Mouse (Mus musculus) ES-E14 (cell line): ENCODE measurements at regions not wholly inside any gene's neighbourhood (a gene's known extent, or its start where the extent isn't known, plus 50 kb on each side); places are given as distances from the start of the nearest gene placed in this dataset.

Experiments used
- DNase-seq: peaks from one replicate; pipeline ENCODE4 v3.0.0-alpha.2; 2013; ENCODE audit warnings: low read depth, low spot score
- H3K27ac ChIP-seq: 2 replicates; pipeline ENCODE4 v1.5.1; 2012; ENCODE audit warnings: low read depth, mild to moderate bottlenecking, low read length, moderate library complexity, mixed read lengths; ENCODE audit not compliant: poor library complexity, insufficient read depth, severe bottlenecking
- H3K36me3 ChIP-seq: 2 replicates; pipeline ENCODE4 v1.6.1; 2012; ENCODE audit warnings: mild to moderate bottlenecking, low read length, moderate library complexity, mixed read lengths; ENCODE audit not compliant: control insufficient read depth, poor library complexity, insufficient read depth, severe bottlenecking
- H3K4me1 ChIP-seq, 2 experiments: fragments of 150-350 bp in 1 of 2; sonication (generic) in 1 of 2; 2 replicates each; pipeline ENCODE4 v1.6.1; 2012; ENCODE audit warnings: low read length in 2 of 2, mild to moderate bottlenecking in 1 of 2, mixed read lengths in 1 of 2; ENCODE audit not compliant: control insufficient read depth in 2 of 2, insufficient read depth in 2 of 2, poor library complexity in 1 of 2
- H3K4me3 ChIP-seq, 2 experiments: fragments of 150-350 bp in 1 of 2; sonication (generic) in 1 of 2; 2 replicates each; pipeline ENCODE4 v1.5.1; 2012; ENCODE audit warnings: low read length in 2 of 2, low read depth in 1 of 2, mild to moderate bottlenecking in 1 of 2, mixed read lengths in 1 of 2; ENCODE audit not compliant: insufficient read depth in 1 of 2, poor library complexity in 1 of 2, severe bottlenecking in 1 of 2
- H3K9ac ChIP-seq: 2 replicates; pipeline ENCODE4 v1.6.1; 2012; ENCODE audit warnings: low read depth, mild to moderate bottlenecking, low read length, mixed read lengths; ENCODE audit not compliant: poor library complexity, insufficient read depth, severe bottlenecking
- H3K9me3 ChIP-seq: fragments of 150-350 bp; sonication (generic); 2 replicates; pipeline ENCODE4 v1.6.1; 2012; ENCODE audit warnings: low read depth, mild to moderate bottlenecking, low read length; ENCODE audit not compliant: control insufficient read depth, insufficient read depth
- CHD2 ChIP-seq: IDR thresholded peaks from 2 replicates; pipeline ENCODE4 v1.6.1; 2014; ENCODE audit warnings: mild to moderate bottlenecking, low read depth, low read length, inconsistent platforms
- HCFC1 ChIP-seq: IDR thresholded peaks from 2 replicates; pipeline ENCODE4 v1.6.1; 2012; ENCODE audit warnings: low read length, inconsistent platforms, borderline replicate concordance; ENCODE audit not compliant: insufficient read depth
- MAFK ChIP-seq: IDR thresholded peaks from 2 replicates; pipeline ENCODE4 v1.6.1; 2014; ENCODE audit warnings: mild to moderate bottlenecking, low read depth, low read length, inconsistent platforms; ENCODE audit not compliant: insufficient read depth
- ZC3H11A ChIP-seq: IDR thresholded peaks from 2 replicates; pipeline ENCODE4 v1.6.1; 2012; ENCODE audit warnings: low read depth, mild to moderate bottlenecking, inconsistent platforms, low read length, borderline replicate concordance
- ZNF384 ChIP-seq: IDR thresholded peaks from 2 replicates; pipeline ENCODE4 v1.6.1; 2012; ENCODE audit warnings: low read depth, low read length, inconsistent platforms
- in situ Hi-C, 2 experiments: fragments of 600-800 bp; cut with MboI; formaldehyde crosslinking; loops; one replicate each; pipeline ENCODE4 v1.15.1; 2025; ENCODE audit warnings: low sequenced_read_pairs in 2 of 2, inconsistent platforms in 1 of 2; ENCODE audit not compliant: unreplicated experiment in 2 of 2

DNA sequence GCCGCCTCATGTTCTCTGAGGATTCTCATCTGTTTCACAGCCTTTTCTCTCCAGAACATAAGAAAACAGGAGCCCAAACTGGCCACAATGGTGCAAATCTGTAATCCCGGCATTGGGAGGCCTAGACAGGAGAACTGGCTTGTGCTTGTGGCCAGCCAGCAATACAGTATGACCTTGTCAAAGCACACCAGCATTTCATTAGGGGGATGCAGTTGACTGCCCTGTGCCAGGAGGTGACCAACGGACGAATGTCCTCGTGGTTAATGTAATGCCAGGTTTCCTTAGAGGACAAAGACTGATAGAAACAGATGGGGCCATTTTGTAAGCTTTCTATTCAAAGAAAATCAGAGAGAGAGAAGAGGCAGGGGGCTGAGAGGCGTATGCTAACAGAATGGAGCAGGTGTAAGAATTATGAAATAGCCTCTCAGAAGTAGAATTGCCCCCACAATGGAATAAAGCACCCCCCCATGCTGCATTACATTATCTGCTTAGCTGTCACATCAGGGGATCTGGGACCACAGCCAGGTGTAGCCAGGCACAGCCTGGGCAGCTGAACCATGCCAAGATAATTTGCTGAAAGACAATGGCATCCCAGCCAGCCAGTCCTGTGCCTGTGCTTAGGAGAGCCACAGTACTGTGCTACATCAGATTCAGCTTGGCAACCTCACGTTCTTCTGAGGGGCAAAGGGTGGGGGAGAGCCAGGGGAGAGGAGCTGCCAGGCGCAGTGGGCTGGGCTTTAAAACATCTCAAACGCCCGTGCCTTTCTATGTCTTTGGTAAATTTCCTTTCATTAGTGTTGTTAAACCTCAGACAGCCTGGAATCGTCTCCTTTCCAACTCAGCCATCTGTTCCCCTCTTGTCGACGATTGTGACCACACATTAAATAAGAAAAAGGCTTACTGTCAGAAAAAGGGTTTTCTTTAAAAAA, 167.9 kb downstream of the Gm19410 start:
- H3K4me1 ChIP-seq = no peaks in the 10 kb centered on the region
- no peak for DNase-seq
- in situ Hi-C loops = no loop called here
- H3K36me3 ChIP-seq = no peaks in the 10 kb centered on the region
- no peaks in the 10 kb centered on the region for H3K9me3 ChIP-seq
- no peak overlapping the region for H3K4me3 ChIP-seq
- H3K9ac ChIP-seq = no peak overlapping the region
- H3K27ac ChIP-seq = no peak overlapping the region
- no peak for TF ChIP-seq ZC3H11A
- TF ChIP-seq HCFC1 = no peak

GRCm38 (mm10) chr8:35934115-35934607, 168.6 kb downstream of the Gm19410 start:
- TF ChIP-seq ZC3H11A (no peak), CHD2 (no peak), HCFC1 (no peak), MAFK (no peak), ZNF384 (no peak)
- no peaks in the 10 kb centered on the region for H3K36me3 ChIP-seq
- H3K9ac ChIP-seq = no peak overlapping the region
- H3K27ac ChIP-seq = no peak overlapping the region
- H3K4me1 ChIP-seq = no peaks in the 10 kb centered on the region
- no peak for DNase-seq
- in situ Hi-C loops = no loop called here
- no peak overlapping the region for H3K4me3 ChIP-seq
- H3K9me3 ChIP-seq = no peaks in the 10 kb centered on the region

DNA sequence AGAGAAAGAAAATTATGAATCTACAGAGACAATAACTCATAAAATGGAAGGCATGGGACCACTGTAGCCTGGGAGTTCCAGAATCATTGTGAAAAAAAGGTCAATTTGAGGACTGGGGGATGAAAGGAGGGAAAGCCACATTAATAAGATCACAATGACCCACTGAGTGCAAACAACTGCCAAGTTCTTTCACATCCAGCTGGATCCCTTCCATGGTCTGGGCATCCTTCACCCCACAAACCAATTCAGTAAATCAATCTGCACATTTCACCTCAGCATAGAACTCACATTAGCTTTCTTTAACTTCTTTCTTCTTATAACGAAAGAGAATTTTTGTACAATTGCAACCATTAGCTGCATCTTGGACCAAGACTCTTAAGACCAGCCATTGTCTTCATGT, 169.4 kb downstream of the Gm19410 start:
- H3K9me3 ChIP-seq = no peaks in the 10 kb centered on the region
- TF ChIP-seq ZNF384 (no peak), CHD2 (no peak), ZC3H11A (no peak), HCFC1 (no peak), MAFK (no peak)
- no peak overlapping the region for H3K4me3 ChIP-seq
- H3K36me3 ChIP-seq = no peaks in the 10 kb centered on the region
- no peak overlapping the region for H3K9ac ChIP-seq
- DNase-seq = no peak
- H3K4me1 ChIP-seq = no peaks in the 10 kb centered on the region
- in situ Hi-C loops = no loop called here
- H3K27ac ChIP-seq = no peak overlapping the region

GRCm38 (mm10) chr8:35939199-35939598, 173.6 kb downstream of the Gm19410 start:
- H3K36me3 ChIP-seq = no peaks in the 10 kb centered on the region
- in situ Hi-C loops = no loop called here
- no peaks in the 10 kb centered on the region for H3K4me1 ChIP-seq
- no peak overlapping the region for H3K27ac ChIP-seq
- DNase-seq = no peak
- no peak overlapping the region for H3K9ac ChIP-seq
- H3K4me3 ChIP-seq = no peak overlapping the region
- TF ChIP-seq MAFK (no peak), ZNF384 (no peak), ZC3H11A (no peak), HCFC1 (no peak), CHD2 (no peak)
- no peaks in the 10 kb centered on the region for H3K9me3 ChIP-seq

DNA sequence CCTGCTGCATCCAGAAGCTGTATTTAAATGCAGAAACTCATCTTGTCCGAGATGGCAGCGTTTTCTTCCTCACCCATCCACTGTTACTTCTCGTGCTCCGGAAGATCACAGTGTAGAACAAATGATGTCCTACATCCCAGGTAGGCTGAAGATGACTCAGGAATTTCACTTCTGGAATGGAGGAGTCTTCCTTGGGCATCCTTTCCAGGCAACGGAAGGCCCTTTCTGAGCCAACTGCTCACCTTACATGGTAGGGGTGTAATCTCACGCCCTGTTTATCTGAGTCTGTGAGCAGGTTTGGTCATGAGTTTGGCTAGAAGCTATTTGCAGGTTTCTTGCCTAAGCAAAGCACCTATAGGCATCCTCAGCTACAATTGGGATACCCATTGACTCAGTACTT, 176.9 kb downstream of the Gm19410 start:
- H3K4me3 ChIP-seq = no peak overlapping the region
- peaks cover 0 to 2% of the 10 kb centered on the region in 2 experiments; a peak in 1 of 4 replicates for H3K4me1 ChIP-seq
- TF ChIP-seq ZC3H11A = no peak
- no peak for TF ChIP-seq HCFC1
- TF ChIP-seq MAFK = no peak
- TF ChIP-seq CHD2 = no peak
- no peak for TF ChIP-seq ZNF384
- DNase-seq = no peak
- no peaks in the 10 kb centered on the region for H3K36me3 ChIP-seq
- no peak overlapping the region for H3K27ac ChIP-seq
- no peak overlapping the region for H3K9ac ChIP-seq
- H3K9me3 ChIP-seq = no peaks in the 10 kb centered on the region
- in situ Hi-C loops = no loop called here
